Comparison of ENCODE assay signal across 23 mouse cellular contexts in genomic region chr11:50369360-50369911, GRCm38 (mm10). TPM values are rescaled to one million over a fixed set of nuclear protein-coding genes. Genes with fewer than 3 reads are reported as not detected.
DNase-seq lines count a peak whose midpoint lies in the region; ATAC-seq and TF ChIP-seq lines count a peak whose summit lies in the region.
"Had no signal": no experiment of that assay in that cellular context is flagged by ENCODE, and none has a peak within 500 bp of the region (broad histone marks: within the 10 kb centered on the region; RNA-seq: fewer than 3 reads in every experiment).

No protein-coding gene starts in this region.

- peaks cover 51% of the 10 kb centered on the region for H3K4me1 ChIP-seq in G1E (ENCODE audit: insufficient read depth, low read depth, low read length)
- H3K4me1 ChIP-seq in bone marrow, adult 2 months (ENCODE audit: control insufficient read depth, insufficient read depth, low read length) = peaks cover 4% of the 10 kb centered on the region; the same call in 1 of the 2 replicates
- no peaks in the 10 kb centered on the region; the same call in none of the 2 replicates for H3K4me1 ChIP-seq in thymus, adult 2 months (replicated peaks; ENCODE audit: control insufficient read depth, insufficient read depth, low read length)
- H3K4me1 ChIP-seq: embryonic facial prominence, embryonic 12.5 days had no signal

- ATAC-seq in G1E (ENCODE audit: extremely low read depth, insufficient number of reproducible peaks, low FRiP score, poor library complexity, severe bottlenecking) = no peak
- ATAC-seq: CD4-positive, CD25-positive, alpha-beta regulatory T cell, adult 4 months; forebrain, embryonic 13.5 days had no signal

- H3K36me3 ChIP-seq in G1E (replicated peaks) = no peaks in the 10 kb centered on the region
- no peaks in the 10 kb centered on the region for H3K36me3 ChIP-seq in thymus, adult 2 months (ENCODE audit: control insufficient read depth, insufficient read depth, low read length)
- H3K36me3 ChIP-seq: embryonic facial prominence, embryonic 12.5 days; hindbrain, embryonic 15.5 days; midbrain, embryonic 12.5 days had no signal

- no peaks in the 10 kb centered on the region for H3K9me3 ChIP-seq in G1E (replicated peaks)
- H3K9me3 ChIP-seq: embryonic facial prominence, embryonic 12.5 days; forebrain, embryonic 13.5 days; hindbrain, embryonic 15.5 days; midbrain, embryonic 12.5 days had no signal

- TF ChIP-seq CTCF in G1E (IDR thresholded peaks at IDR 0.05; ENCODE audit: low read depth, low read length) = no peak
- no peak for TF ChIP-seq CTCF in bone marrow, adult 2 months (IDR thresholded peaks at IDR 0.05; ENCODE audit: control insufficient read depth, insufficient read depth, low read length)
- no peak for TF ChIP-seq CTCF in thymus, adult 2 months (IDR thresholded peaks at IDR 0.05; ENCODE audit: borderline replicate concordance, control insufficient read depth, extremely low read depth, insufficient read depth, low read length, poor library complexity)

- peak overlapping the region; percentile 61; the same call in 1 of the 2 replicates for H3K27ac ChIP-seq in bone marrow, adult 2 months (ENCODE audit: control insufficient read depth, insufficient read depth, low read depth, low read length, poor library complexity)
- no peak overlapping the region for H3K27ac ChIP-seq in thymus, adult 2 months (ENCODE audit: control insufficient read depth, insufficient read depth, low read length)
- H3K27ac ChIP-seq: embryonic facial prominence, embryonic 12.5 days; forebrain, embryonic 13.5 days; heart, adult 2 months; hindbrain, embryonic 15.5 days; midbrain, embryonic 12.5 days had no signal

- WGBS in bone marrow, adult 2 months = 55% methylated on average over 5 of the region's 5 CpGs
- 95% methylated on average over 5 of the region's 5 CpGs for WGBS in thymus, adult 2 months

- no peak overlapping the region for H3K4me3 ChIP-seq in G1E (ENCODE audit: low read depth, low read length)
- no peak overlapping the region for H3K4me3 ChIP-seq in bone marrow, adult 2 months (replicated peaks; ENCODE audit: control insufficient read depth, low read depth, low read length)
- no peak overlapping the region for H3K4me3 ChIP-seq in thymus, adult 2 months (ENCODE audit: control insufficient read depth, insufficient read depth, low read length)
- H3K4me3 ChIP-seq: embryonic facial prominence, embryonic 12.5 days; forebrain, embryonic 13.5 days; heart, adult 2 months; hindbrain, embryonic 15.5 days; midbrain, embryonic 12.5 days had no signal

- H3K27me3 ChIP-seq in G1E (ENCODE audit: insufficient read depth, low read length) = peaks cover 2% of the 10 kb centered on the region; the same call in 1 of the 2 replicates
- H3K27me3 ChIP-seq in thymus, adult 2 months (ENCODE audit: control insufficient read depth, insufficient read depth, low read length) = no peaks in the 10 kb centered on the region
- H3K27me3 ChIP-seq: embryonic facial prominence, embryonic 12.5 days; forebrain, embryonic 13.5 days; hindbrain, embryonic 15.5 days had no signal

- no peak for TF ChIP-seq POLR2A in bone marrow, adult 2 months (IDR thresholded peaks at IDR 0.05; ENCODE audit: borderline replicate concordance, control insufficient read depth, low read depth, low read length)
- TF ChIP-seq POLR2A in thymus, adult 2 months (IDR thresholded peaks at IDR 0.05; ENCODE audit: control insufficient read depth, extremely low read depth, insufficient read depth, low read length, poor library complexity) = no peak

- DNase-seq in heart, adult 11 months = peak; percentile 81
- no peak for DNase-seq in heart, adult 8-10 months (ENCODE audit: low spot score)
- DNase-seq in G1E (ENCODE audit: low spot score) = peak; percentile 14
- peak; percentile 45 to 63 for DNase-seq in monocyte, adult 2 months (ENCODE audit: low read depth in 1 of 2, low spot score in 2 of 2)
- DNase-seq in thymus, adult 2 months = no peak
- no peak for DNase-seq in kidney, postnatal 25 days
- DNase-seq in urinary bladder, adult 2 months (ENCODE audit: low spot score) = no peak
- DNase-seq: adrenal gland, postnatal 14 days; cerebellum, postnatal 36 days; kidney, adult 11 months; kidney, postnatal 14 days; lung, embryonic 14.5 days; right cerebral cortex, postnatal 25 days had no signal

RNA-seq across cellular contexts. Expression of gene Hnrnph1, which starts 7.4 kb away (rescaled TPM):
- 100 to 1,000 TPM in 2 of 4 experiments, 10 to 100 TPM in 2; 90.8 to 111 (median 97.3) TPM for total RNA-seq in heart, adult 8-10 months (2022)
- 360 and 411 TPM in 2 replicates for total RNA-seq in G1E (2014; fragmentation: Nextera tagmentation)
- total RNA-seq in G1E (2017) = 498 and 593 TPM in 2 replicates
- polyA plus RNA-seq in G1E (2012) = 203 and 230 TPM in 2 replicates
- polyA plus RNA-seq in bone marrow, adult 2 months (2011; ENCODE audit: insufficient read depth, insufficient read length, low replicate concordance, missing spikeins) = 245 and 271 TPM in 2 replicates
- 147 and 164 TPM in 2 replicates for polyA plus RNA-seq in thymus, adult 2 months (2012; rRNA removed)
- polyA plus RNA-seq in urinary bladder, adult 2 months (2012; rRNA removed) = 251 and 299 TPM in 2 replicates

RNA-seq across cellular contexts. Expression of gene Cby3, which starts 15.2 kb away (rescaled TPM):
- not detected for total RNA-seq in heart, adult 8-10 months (2022)
- total RNA-seq in G1E (2014; fragmentation: Nextera tagmentation) (not detected in 2 replicates), G1E (2017) (not detected in 2 replicates)
- polyA plus RNA-seq in G1E (2012) = not detected in 2 replicates
- not detected in 2 replicates for polyA plus RNA-seq in bone marrow, adult 2 months (2011; ENCODE audit: insufficient read depth, insufficient read length, low replicate concordance, missing spikeins)
- 0.16 TPM in 1 of 2 replicates, not detected in the other for polyA plus RNA-seq in thymus, adult 2 months (2012; rRNA removed)
- 0.12 and 0.25 TPM in 2 replicates for polyA plus RNA-seq in urinary bladder, adult 2 months (2012; rRNA removed)
- total RNA-seq: adrenal gland, postnatal 14 days; heart, adult 2 months; layer of hippocampus, postnatal 10 days; liver, adult 2 months had no signal
- polyA plus RNA-seq: CD4-positive, CD25-positive, alpha-beta regulatory T cell, adult 4 months; heart, postnatal 0 days; liver, adult 2 months; midbrain, embryonic 12.5 days had no signal

RNA-seq across cellular contexts. Expression of gene Canx, which starts 44.0 kb away (rescaled TPM):
- total RNA-seq in heart, adult 8-10 months (2022) = 100 to 1,000 TPM; 331 to 378 (median 360) TPM
- total RNA-seq in G1E (2014; fragmentation: Nextera tagmentation) (369 and 385 TPM in 2 replicates), G1E (2017) (393 and 558 TPM in 2 replicates)
- 39.0 and 61.0 TPM in 2 replicates for polyA plus RNA-seq in G1E (2012)
- 160 and 195 TPM in 2 replicates for polyA plus RNA-seq in bone marrow, adult 2 months (2011; ENCODE audit: insufficient read depth, insufficient read length, low replicate concordance, missing spikeins)
- 43.1 and 44.3 TPM in 2 replicates for polyA plus RNA-seq in thymus, adult 2 months (2012; rRNA removed)
- polyA plus RNA-seq in urinary bladder, adult 2 months (2012; rRNA removed) = 177 and 247 TPM in 2 replicates

Comparison
In these comparisons a context has a peak if more than half of its experiments do, and no peak if none do; other contexts are left out.
1. DNase-seq: peak in heart, adult 11 months (single experiment), G1E (single experiment) and monocyte, adult 2 months (2 of 2); none in heart, adult 8-10 months (single experiment), thymus, adult 2 months (single experiment), kidney, postnatal 25 days (0 of 2) and urinary bladder, adult 2 months (single experiment).